Mouse (Mus musculus) Patski (cell line): Measurements from ENCODE around the gene Rab11fip3. TPM values are rescaled to one million over a fixed set of nuclear protein-coding genes. Genes with fewer than 3 reads are reported as not detected.

Experiments
- ATAC-seq: fragments of 100-300 bp; one replicate; pipeline ENCODE4 v1.8.0; 2021
- CTCF ChIA-PET: fragments of 350-600 bp; sonication (Branson Sonifier 250); formaldehyde crosslinking; loops from one replicate; lab custom pipeline; 2022; ENCODE audit warnings: inconsistent platforms; lab: Charles Lee
- POLR2A ChIA-PET: fragments of 350-600 bp; sonication (Branson Sonifier 250); formaldehyde crosslinking; loops from one replicate; lab custom pipeline; 2022; ENCODE audit warnings: antibody characterized with exemption, inconsistent platforms; lab: Charles Lee
- DNase-seq: peaks from one replicate; pipeline ENCODE4 v3.0.0-alpha.2; 2011; ENCODE audit warnings: low read depth, low spot score
- H3K27me3 ChIP-seq: fragments of 371-371 bp; one replicate; pipeline ENCODE4 v1.5.1; 2021
- CTCF ChIP-seq: fragments of 100-300 bp; IDR thresholded peaks from one replicate; pipeline ENCODE4 v1.5.1; 2021
- in situ Hi-C: fragments of 300-500 bp; cut with MboI; formaldehyde crosslinking; loops from 3 replicates; pipeline ENCODE4 v1.11.1; 2018; ENCODE audit warnings: low pct_unique_long_range_greater_than_20kb, mixed read lengths
- polyA plus RNA-seq: library from polyadenylated mRNA; unstranded; gene quantifications from one replicate; pipeline ENCODE4 v1.2.3, GENCODE M21; 2021

The Rab11fip3 gene
- polyA plus RNA-seq, 1 experiment from 2014 or later, result 35.9 TPM

DNA sequence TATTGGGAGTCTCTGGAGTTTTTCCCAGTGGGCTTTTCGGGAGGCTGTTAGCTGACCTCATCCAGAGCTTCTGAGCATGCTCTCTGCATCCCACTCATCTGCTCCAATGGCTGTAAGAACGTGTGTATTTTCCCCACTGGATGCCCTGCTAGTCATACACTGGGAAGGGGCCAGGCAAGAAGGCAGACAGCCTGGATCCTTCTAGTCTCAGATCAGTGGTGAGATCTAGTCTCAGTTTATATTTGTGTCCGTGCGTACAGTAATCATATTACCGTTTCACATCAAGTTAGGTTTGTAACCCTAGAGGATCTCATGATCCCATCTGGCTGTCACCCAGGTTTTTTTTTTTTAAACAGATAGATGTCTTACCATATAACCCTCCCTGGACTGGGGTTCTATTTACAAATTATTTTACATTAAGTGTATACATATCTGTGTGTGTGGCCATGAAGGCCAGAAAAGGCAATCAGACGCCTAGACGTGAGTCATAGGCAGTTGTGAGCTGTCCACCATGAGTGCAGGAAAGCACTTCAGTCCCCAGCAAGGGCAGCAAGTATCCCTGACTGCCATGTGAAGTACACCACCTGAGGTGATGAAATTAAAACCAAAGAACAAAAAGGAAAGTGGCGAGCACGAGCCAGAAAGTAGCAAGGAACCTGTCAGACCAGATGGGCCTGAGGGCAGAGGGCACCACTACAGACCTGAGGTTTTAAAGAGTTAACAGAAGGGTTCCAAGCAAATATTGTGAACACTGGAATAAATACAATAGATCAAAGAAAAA lies 11.4 kb downstream of the Rab11fip3 start:
- ChIA-PET CTCF (interaction anchor here (1.5 to 1.8 kb wide), 2 partner anchors 8 to 17 kb away, joined by 5 to 8 read pairs; no protein-coding TSS in a partner anchor), POLR2A (no interaction called here)
- in situ Hi-C loops, result no loop called here
- DNase-seq (no peak), ATAC-seq (no peak)
- H3K27me3 ChIP-seq, result no peaks in the 10 kb centered on the region
- TF ChIP-seq CTCF, result no peak

DNA sequence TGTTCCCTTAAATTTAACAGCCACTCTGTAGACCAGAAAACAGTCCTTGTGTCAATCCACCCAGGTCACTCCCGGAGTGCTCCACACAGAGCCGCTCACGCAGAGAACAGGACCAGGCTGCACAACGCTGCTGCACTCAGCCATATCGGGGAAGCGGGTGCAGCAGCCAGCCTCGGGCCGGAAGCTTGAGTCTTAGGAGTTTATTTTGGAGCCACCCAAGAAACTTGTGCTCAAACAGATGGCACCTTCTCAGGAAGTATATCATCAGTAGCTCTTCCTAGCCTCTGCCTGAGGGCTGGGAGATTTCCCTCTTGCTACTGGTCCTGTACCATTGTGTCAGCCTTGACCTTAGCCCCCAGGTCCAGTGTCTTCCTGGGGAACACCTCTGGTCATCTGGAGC lies 12.1 kb downstream of the Rab11fip3 start:
- CTCF ChIA-PET, result interaction anchor here (1.5 to 1.8 kb wide), 2 partner anchors 9 to 16 kb away, joined by 5 to 8 read pairs; no protein-coding TSS in a partner anchor
- in situ Hi-C loops, result no loop called here

GRCm38 (mm10) chr17:26055164-26055563 lies 14.2 kb downstream of the Rab11fip3 start:
- ChIA-PET POLR2A (interaction anchor here (1.1 kb wide), 1 partner anchor 14 kb away, joined by 4 read pairs; no protein-coding TSS in a partner anchor), CTCF (interaction anchor here (1.5 to 2.3 kb wide), 4 partner anchors 9 to 43 kb away, joined by 3 to 6 read pairs (median 4); no protein-coding TSS in a partner anchor)
- TF ChIP-seq CTCF, result no peak
- in situ Hi-C loops, result no loop called here
- DNase-seq, result no peak
- H3K27me3 ChIP-seq, result no peaks in the 10 kb centered on the region
- no peak for ATAC-seq

More for the DNA sequence above, 12.1 kb downstream of the Rab11fip3 start:
- TF ChIP-seq CTCF, result no peak
- no peaks in the 10 kb centered on the region for H3K27me3 ChIP-seq
- POLR2A ChIA-PET, result no interaction called here
- ATAC-seq (no peak), DNase-seq (no peak)

- DNase-seq (no peak), ATAC-seq (peak; percentile 54)
- POLR2A ChIA-PET, result interaction anchor here (1.1 kb wide), 1 partner anchor 14 kb away, joined by 4 read pairs; no protein-coding TSS in a partner anchor
- in situ Hi-C loops, result no loop called here
- CTCF ChIA-PET, result interaction anchor here (1.5 to 2.3 kb wide), 4 partner anchors 9 to 42 kb away, joined by 3 to 6 read pairs (median 4); no protein-coding TSS in a partner anchor
- H3K27me3 ChIP-seq, result no peaks in the 10 kb centered on the region
- no peak for TF ChIP-seq CTCF
Observed at GRCm38 (mm10) chr17:26054133-26054845, 15.1 kb downstream of the Rab11fip3 start.

DNA sequence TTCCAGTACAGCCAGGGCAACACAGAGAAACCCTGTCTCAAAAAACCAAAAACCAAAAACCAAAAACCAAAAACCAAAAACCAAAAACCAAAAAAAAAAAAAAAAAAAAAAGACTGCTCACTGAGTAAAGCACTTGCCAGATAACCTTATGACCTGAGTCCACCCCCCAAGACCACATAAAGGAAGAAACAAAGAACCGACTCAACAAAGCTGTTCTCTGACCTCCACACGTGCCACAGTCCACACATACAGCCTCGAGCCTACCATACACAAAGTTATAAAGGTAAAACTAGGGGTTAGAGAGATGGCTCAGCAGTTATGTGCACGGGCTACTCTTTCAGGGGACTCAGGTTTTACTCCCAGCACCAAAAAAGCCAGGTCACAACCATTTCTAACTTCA lies 16.6 kb downstream of the Rab11fip3 start:
- no peak for ATAC-seq
- ChIA-PET CTCF (interaction anchor here (0.6 to 1.0 kb wide), 2 partner anchors 38 to 563 kb away, joined by 3 read pairs; partner anchors contain the start of gene Decr2), POLR2A (interaction anchor here (0.6 kb wide), 2 partner anchors 562 to 568 kb away, joined by 3 to 4 read pairs; no protein-coding TSS in a partner anchor)
- DNase-seq, result no peak
- no peak for TF ChIP-seq CTCF
- in situ Hi-C loops, result no loop called here
- H3K27me3 ChIP-seq, result no peaks in the 10 kb centered on the region

DNA sequence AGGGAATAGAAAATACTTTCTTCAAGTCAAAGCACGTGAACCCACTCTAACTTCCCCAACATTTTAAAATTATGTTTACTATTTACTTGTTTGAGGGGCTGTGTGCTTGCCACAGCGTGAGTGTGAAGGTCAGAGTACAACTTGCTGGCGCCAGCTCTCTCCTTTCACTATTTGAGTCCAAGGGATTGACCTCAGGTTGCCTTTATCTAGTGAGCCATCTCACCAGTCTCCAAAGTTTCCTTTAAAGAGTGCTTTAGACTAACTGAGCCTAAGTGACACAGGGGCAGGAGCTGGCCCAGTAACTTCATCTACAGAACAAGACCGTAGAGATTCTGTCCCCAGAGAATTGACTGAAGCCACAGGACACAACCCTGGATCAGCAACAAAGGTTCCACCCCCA lies 17.3 kb downstream of the Rab11fip3 start:
- POLR2A ChIA-PET, result no interaction called here

GRCm38 (mm10) chr17:26048118-26048517 lies 21.2 kb downstream of the Rab11fip3 start:
- H3K27me3 ChIP-seq, result no peaks in the 10 kb centered on the region
- ATAC-seq (no peak), DNase-seq (no peak)
- ChIA-PET CTCF (no interaction called here), POLR2A (interaction anchor here (0.6 to 1.1 kb wide), 2 partner anchors 13 to 439 kb away, joined by 3 read pairs; no protein-coding TSS in a partner anchor)
- in situ Hi-C loops, result no loop called here
- no peak for TF ChIP-seq CTCF

More for the DNA sequence above, 17.3 kb downstream of the Rab11fip3 start:
- TF ChIP-seq CTCF, result no peak
- DNase-seq (no peak), ATAC-seq (no peak)
- CTCF ChIA-PET, result interaction anchor here (1.0 kb wide), 1 partner anchor 38 kb away, joined by 3 read pairs; the partner anchor contains the start of gene Decr2
- H3K27me3 ChIP-seq, result no peaks in the 10 kb centered on the region
- in situ Hi-C loops, result no loop called here

- DNase-seq, result no peak
- H3K27me3 ChIP-seq, result no peaks in the 10 kb centered on the region
- POLR2A ChIA-PET, result interaction anchor here (1.3 kb wide), 1 partner anchor 22 kb away, joined by 4 read pairs; no protein-coding TSS in a partner anchor
- CTCF ChIA-PET, result interaction anchor here (0.8 kb wide), 1 partner anchor 45 kb away, joined by 3 read pairs; no protein-coding TSS in a partner anchor
- in situ Hi-C loops, result no loop called here
- ATAC-seq, result no peak
- no peak for TF ChIP-seq CTCF
Observed at GRCm38 (mm10) chr17:26046253-26046997, 22.9 kb downstream of the Rab11fip3 start.

GRCm38 (mm10) chr17:26045285-26045684 lies 24.1 kb downstream of the Rab11fip3 start:
- ATAC-seq, result no peak
- POLR2A ChIA-PET, result interaction anchor here (1.3 kb wide), 1 partner anchor 23 kb away, joined by 4 read pairs; no protein-coding TSS in a partner anchor
- no peaks in the 10 kb centered on the region for H3K27me3 ChIP-seq
- no peak for TF ChIP-seq CTCF
- CTCF ChIA-PET, result no interaction called here
- DNase-seq, result no peak
- in situ Hi-C loops, result no loop called here
